Mouse (Mus musculus) limb, embryonic 15.5 days (tissue): ENCODE results near the gene Syt12. TPM values are rescaled to one million over a fixed set of nuclear protein-coding genes. Genes with fewer than 3 reads are reported as not detected.
A peak's percentile ranks its signal among the peaks of the same experiment; 100 is the strongest.
"Not testable (repeated sequence)": the region's sequence is repeated elsewhere in the genome, so short reads cannot be mapped to it uniquely, and the experiment has no call there.

Experiments
- ATAC-seq: fragments of 200-750 bp; cut with Nextera tagmentation; 2 replicates; pipeline ENCODE4 v1.8.0; 2017; ENCODE audit warnings: low read depth, moderate TSS enrichment; ENCODE audit not compliant: insufficient number of reproducible peaks, low FRiP score, low TSS enrichment
- H3K27ac ChIP-seq: fragments of 300-500 bp; sonication (generic); 2 replicates; pipeline ENCODE4 v1.5.1; 2015; ENCODE audit warnings: moderate library complexity, mild to moderate bottlenecking, inconsistent platforms
- H3K27me3 ChIP-seq: fragments of 300-500 bp; sonication (generic); 2 replicates; pipeline ENCODE4 v1.6.1; 2015; ENCODE audit warnings: inconsistent platforms
- H3K36me3 ChIP-seq: fragments of 300-500 bp; sonication (generic); 2 replicates; pipeline ENCODE4 v1.6.1; 2015; ENCODE audit warnings: inconsistent platforms
- H3K4me1 ChIP-seq: fragments of 300-500 bp; sonication (generic); 2 replicates; pipeline ENCODE4 v1.6.1; 2015; ENCODE audit warnings: inconsistent platforms
- H3K4me2 ChIP-seq: fragments of 300-500 bp; sonication (generic); 2 replicates; pipeline ENCODE4 v1.6.1; 2015; ENCODE audit warnings: mild to moderate bottlenecking, inconsistent platforms
- H3K4me3 ChIP-seq: fragments of 300-500 bp; sonication (generic); 2 replicates; pipeline ENCODE4 v1.5.1; 2015; ENCODE audit warnings: mild to moderate bottlenecking, inconsistent platforms
- H3K9ac ChIP-seq: fragments of 300-500 bp; sonication (generic); 2 replicates; pipeline ENCODE4 v1.6.1; 2015; ENCODE audit warnings: inconsistent platforms
- H3K9me3 ChIP-seq: fragments of 300-500 bp; sonication (generic); 2 replicates; pipeline ENCODE4 v1.6.1; 2016; ENCODE audit warnings: inconsistent platforms
- WGBS: fragments of 180-500 bp; shearing (Covaris S2); methylation state at CpG from one replicate; pipeline ENCODE4 v1.1.7; 2015; 5-methylcytosine and 5-hydroxymethylcytosine counted together
- polyA plus RNA-seq: library from polyadenylated mRNA; unstranded; fragments of >200 nt; fragmentation: Nextera tagmentation; extraction: Ambion mirVana; gene quantifications from 2 replicates; pipeline ENCODE4 v1.2.1, GENCODE M21; 2015

Gene Syt12
- polyA plus RNA-seq, 1 experiment from 2014 or later = 0.76 TPM

- no peak overlapping the region for H3K9ac ChIP-seq
- no peak overlapping the region for H3K4me3 ChIP-seq
- 76% methylated on average over 15 of the region's 15 CpGs for WGBS
- H3K9me3 ChIP-seq = no peaks in the 10 kb centered on the region
- ATAC-seq = no peak
- H3K36me3 ChIP-seq = no peaks in the 10 kb centered on the region
- no peak overlapping the region for H3K4me2 ChIP-seq
- no peaks in the 10 kb centered on the region; the same call in 1 of the 2 replicates for H3K27me3 ChIP-seq
- H3K27ac ChIP-seq = no peak overlapping the region
- peaks cover 4% of the 10 kb centered on the region; the same call in 1 of the 2 replicates for H3K4me1 ChIP-seq
These were observed 22.0 kb downstream of the Syt12 start for GRCm38 (mm10) chr19:4455071-4455800.

- H3K36me3 ChIP-seq, ATAC-seq, H3K9ac ChIP-seq, H3K4me3 ChIP-seq, H3K4me1 ChIP-seq, H3K27ac ChIP-seq, H3K9me3 ChIP-seq, H3K27me3 ChIP-seq, H3K4me2 ChIP-seq: not testable (repeated sequence)
- WGBS = 21% methylated on average over 1 of the region's 1 CpGs
These were observed 23.2 kb downstream of the Syt12 start for GRCm38 (mm10) chr19:4454040-4454439.

GRCm38 (mm10) chr19:4452525-4452924, 24.7 kb downstream of the Syt12 start:
- Histone ChIP-seq H3K4me2 (no peak overlapping the region), H3K4me1 (peaks cover 4% of the 10 kb centered on the region; the same call in 1 of the 2 replicates), H3K4me3 (no peak overlapping the region), H3K27me3 (no peaks in the 10 kb centered on the region; the same call in 1 of the 2 replicates), H3K9ac (no peak overlapping the region), H3K36me3 (no peaks in the 10 kb centered on the region), H3K27ac (no peak overlapping the region), H3K9me3 (no peaks in the 10 kb centered on the region)
- ATAC-seq = no peak
- 40% methylated on average over 4 of the region's 4 CpGs for WGBS

GRCm38 (mm10) chr19:4451965-4452364, 25.3 kb downstream of the Syt12 start:
- Histone ChIP-seq H3K4me2 (no peak overlapping the region), H3K36me3 (no peaks in the 10 kb centered on the region), H3K27me3 (no peaks in the 10 kb centered on the region; the same call in 1 of the 2 replicates), H3K27ac (no peak overlapping the region), H3K9me3 (no peaks in the 10 kb centered on the region), H3K4me1 (peaks cover 4% of the 10 kb centered on the region; the same call in 1 of the 2 replicates), H3K4me3 (no peak overlapping the region), H3K9ac (no peak overlapping the region)
- no peak for ATAC-seq
- WGBS = 34% methylated on average over 5 of the region's 5 CpGs

GRCm38 (mm10) chr19:4451098-4451497, 26.1 kb downstream of the Syt12 start:
- 65% methylated on average over 8 of the region's 8 CpGs for WGBS
- Histone ChIP-seq H3K27me3 (no peaks in the 10 kb centered on the region), H3K9me3 (no peaks in the 10 kb centered on the region), H3K27ac (no peak overlapping the region), H3K9ac (no peak overlapping the region), H3K36me3 (no peaks in the 10 kb centered on the region), H3K4me3 (no peak overlapping the region), H3K4me1 (peaks cover 4% of the 10 kb centered on the region; the same call in 1 of the 2 replicates), H3K4me2 (no peak overlapping the region)
- ATAC-seq = no peak

- WGBS = 66% methylated on average over 5 of the region's 5 CpGs
- Histone ChIP-seq H3K4me3 (no peak overlapping the region), H3K9me3 (no peaks in the 10 kb centered on the region), H3K27ac (no peak overlapping the region), H3K4me2 (no peak overlapping the region), H3K9ac (no peak overlapping the region), H3K27me3 (no peaks in the 10 kb centered on the region), H3K36me3 (no peaks in the 10 kb centered on the region), H3K4me1 (peaks cover 4% of the 10 kb centered on the region; the same call in 1 of the 2 replicates)
- ATAC-seq = no peak
These were observed 26.6 kb downstream of the Syt12 start for GRCm38 (mm10) chr19:4450666-4451065.

- Histone ChIP-seq H3K9me3 (no peaks in the 10 kb centered on the region), H3K36me3 (no peaks in the 10 kb centered on the region), H3K4me2 (no peak overlapping the region), H3K27me3 (no peaks in the 10 kb centered on the region), H3K4me1 (peaks cover 4% of the 10 kb centered on the region; the same call in 1 of the 2 replicates), H3K27ac (no peak overlapping the region), H3K9ac (no peak overlapping the region), H3K4me3 (no peak overlapping the region)
- ATAC-seq = no peak
- 93% methylated on average over 9 of the region's 9 CpGs for WGBS
These were observed 28.0 kb downstream of the Syt12 start for GRCm38 (mm10) chr19:4449230-4449629.

- Histone ChIP-seq H3K27me3 (no peaks in the 10 kb centered on the region), H3K36me3 (no peaks in the 10 kb centered on the region), H3K27ac (no peak overlapping the region), H3K4me3 (no peak overlapping the region), H3K9ac (no peak overlapping the region), H3K9me3 (no peaks in the 10 kb centered on the region), H3K4me2 (no peak overlapping the region), H3K4me1 (peaks cover 4% of the 10 kb centered on the region; the same call in 1 of the 2 replicates)
- 89% methylated on average over 9 of the region's 9 CpGs for WGBS
- no peak for ATAC-seq
These were observed 29.8 kb downstream of the Syt12 start for GRCm38 (mm10) chr19:4447445-4447844.

GRCm38 (mm10) chr19:4446661-4447420, 30.4 kb downstream of the Syt12 start:
- H3K36me3 ChIP-seq = no peaks in the 10 kb centered on the region
- H3K9ac ChIP-seq = no peak overlapping the region
- no peak overlapping the region for H3K4me2 ChIP-seq
- no peak overlapping the region for H3K27ac ChIP-seq
- peaks cover 6% of the 10 kb centered on the region for H3K4me1 ChIP-seq
- 86% methylated on average over 8 of the region's 8 CpGs for WGBS
- ATAC-seq = no peak
- H3K27me3 ChIP-seq = no peaks in the 10 kb centered on the region
- no peak overlapping the region for H3K4me3 ChIP-seq
- H3K9me3 ChIP-seq = no peaks in the 10 kb centered on the region

GRCm38 (mm10) chr19:4442408-4442807, 34.8 kb downstream of the Syt12 start:
- no peak overlapping the region for H3K27ac ChIP-seq
- no peaks in the 10 kb centered on the region for H3K9me3 ChIP-seq
- H3K9ac ChIP-seq = no peak overlapping the region
- no peaks in the 10 kb centered on the region for H3K27me3 ChIP-seq
- H3K4me3 ChIP-seq = no peak overlapping the region
- ATAC-seq = no peak
- peaks cover 43% of the 10 kb centered on the region for H3K4me1 ChIP-seq
- WGBS = 8% methylated on average over 3 of the region's 3 CpGs
- H3K36me3 ChIP-seq = no peaks in the 10 kb centered on the region
- H3K4me2 ChIP-seq = no peak overlapping the region

- Histone ChIP-seq H3K27ac (peak overlapping the region; percentile 22; the same call in 1 of the 2 replicates), H3K4me2 (no peak overlapping the region), H3K36me3 (no peaks in the 10 kb centered on the region), H3K4me1 (peaks cover 43% of the 10 kb centered on the region), H3K9me3 (no peaks in the 10 kb centered on the region), H3K27me3 (no peaks in the 10 kb centered on the region), H3K9ac (no peak overlapping the region), H3K4me3 (no peak overlapping the region)
- 25% methylated on average over 10 of the region's 10 CpGs for WGBS
- peak; percentile 57; the same call in 1 of the 2 replicates for ATAC-seq
These were observed 35.6 kb downstream of the Syt12 start for GRCm38 (mm10) chr19:4441621-4442161.
